Mouse (Mus musculus) monocyte, adult 5-6 weeks (primary cell): ENCODE measurements around the gene Rps15. TPM values are rescaled to one million over a fixed set of nuclear protein-coding genes. Genes with fewer than 3 reads are reported as not detected.
"Not testable (repeated sequence)": the region's sequence is repeated elsewhere in the genome, so short reads cannot be mapped to it uniquely, and the experiment has no call there.

ENCODE experiments used
- ATAC-seq: fragments of 153-309, 156-312 bp; replicated peaks from 2 replicates; pipeline ENCODE4 v1.8.0; 2017; ENCODE audit warnings: mild to moderate bottlenecking; ENCODE audit not compliant: low TSS enrichment, insufficient number of reproducible peaks, severe bottlenecking, poor library complexity, low FRiP score
- total RNA-seq: library from RNA; stranded (forward); fragments of 200-1000, 200-491, 200-594 nt; gene quantifications from 3 replicates; pipeline ENCODE4 v1.2.3, GENCODE M21; 2017

Gene Rps15
- 1,267 to 1,604 TPM (median 1,393 TPM) in 3 replicates for total RNA-seq

DNA sequence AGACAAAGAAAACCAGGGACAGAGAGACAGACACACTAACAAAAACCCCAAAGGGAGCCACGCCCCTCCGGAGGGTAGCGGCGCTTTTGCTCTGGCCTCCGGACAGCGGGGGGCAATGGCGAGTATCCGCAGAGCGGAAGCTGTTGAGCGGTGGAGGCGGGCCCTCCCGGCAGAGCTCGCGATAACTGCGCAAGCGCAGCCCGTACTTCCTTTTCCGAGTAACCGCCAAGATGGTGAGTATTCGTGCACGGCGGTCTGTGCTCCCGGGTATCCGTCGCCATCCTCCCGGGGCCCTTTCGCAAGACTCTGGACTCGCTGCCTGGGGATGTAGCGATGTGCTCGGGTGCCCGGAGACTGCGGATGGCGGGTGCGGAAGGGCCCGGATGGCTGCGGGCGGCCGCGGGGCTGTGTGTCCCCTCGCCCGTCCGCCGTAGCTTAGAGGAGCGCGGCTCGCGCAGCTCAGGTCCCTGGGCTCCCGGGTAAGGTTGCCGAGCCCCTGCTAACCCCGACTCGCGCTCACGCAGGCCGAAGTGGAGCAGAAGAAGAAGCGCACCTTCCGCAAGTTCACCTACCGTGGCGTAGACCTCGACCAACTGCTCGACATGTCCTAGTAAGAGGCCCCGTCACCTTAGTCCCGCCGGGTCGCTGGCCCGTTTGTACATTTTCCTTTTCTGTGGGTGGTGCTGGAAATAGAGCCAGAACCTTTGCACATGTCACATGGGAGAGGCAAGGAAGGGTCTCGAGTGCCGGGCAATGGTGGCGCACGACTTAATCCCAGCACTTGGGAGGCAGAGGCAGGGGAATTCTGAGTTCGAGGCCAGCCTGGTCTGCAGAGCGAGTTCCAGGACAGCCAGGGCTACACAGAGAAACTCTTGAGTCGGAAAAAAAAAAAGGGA, at the start of gene Rps15:
TSS of gene Rps15 (plus strand) at position 203 of the 896 bp plus-strand sequence.
- peak; percentile 91 for ATAC-seq

GRCm38 (mm10) chr10:80242607-80243006, 49.6 kb upstream of the Rps15 start:
- no peak for ATAC-seq

DNA sequence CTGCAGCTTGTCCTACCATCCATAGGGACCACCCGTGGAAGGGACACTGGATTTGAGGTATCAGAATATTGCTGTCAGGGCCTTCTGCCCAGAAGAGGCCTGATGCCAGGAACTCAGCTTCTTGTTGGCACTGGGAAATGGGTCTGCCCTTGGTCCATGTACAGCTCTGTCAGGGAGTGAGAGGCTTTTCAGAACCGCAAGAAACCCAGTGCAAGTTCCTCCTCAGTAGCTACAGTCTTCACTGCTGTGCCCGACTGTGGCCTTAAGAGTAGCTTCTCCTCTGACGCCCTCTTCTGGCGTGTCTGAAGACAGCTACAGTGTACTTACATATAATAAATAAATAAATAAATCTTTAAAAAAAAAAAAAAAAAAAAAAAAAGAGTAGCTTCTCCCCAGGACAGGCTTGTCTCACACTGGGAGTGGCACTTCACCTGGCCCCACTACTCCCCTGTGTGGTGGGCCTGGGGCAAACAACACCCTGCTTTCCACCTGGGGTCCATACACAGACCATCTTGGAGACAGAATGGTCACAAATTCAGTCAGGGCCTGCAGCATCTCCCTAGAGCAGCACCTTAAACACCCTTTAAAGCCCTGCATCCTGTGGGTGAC, 47.4 kb upstream of the Rps15 start:
- 0 out of 2 replicates have a peak, but pooled peaks have one; percentile 23 for ATAC-seq

GRCm38 (mm10) chr10:80245600-80245999, 46.7 kb upstream of the Rps15 start:
- ATAC-seq: peak; percentile 25; the same call in 1 of the 2 replicates

DNA sequence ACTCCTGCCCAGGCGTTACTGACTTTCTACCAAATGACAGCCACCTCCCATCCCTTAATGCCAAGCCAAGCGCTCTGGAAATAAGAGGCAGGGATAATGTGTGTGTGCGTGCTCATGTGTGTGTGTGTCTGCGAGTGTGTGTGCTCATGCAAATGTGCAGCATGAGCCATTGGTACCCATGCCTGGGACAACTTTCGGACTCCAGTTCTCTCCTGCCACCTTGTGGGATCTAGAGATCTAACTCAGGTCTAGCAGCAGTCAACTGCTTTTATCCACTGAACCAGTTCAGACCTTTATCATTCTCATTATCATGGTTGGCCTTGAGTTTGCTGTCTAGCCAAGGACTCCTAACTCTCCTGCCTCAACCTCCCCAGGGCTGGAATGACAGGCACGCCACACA, 44.4 kb upstream of the Rps15 start:
- ATAC-seq: no peak

GRCm38 (mm10) chr10:80248437-80248836, 43.8 kb upstream of the Rps15 start:
- ATAC-seq: not testable (repeated sequence)

DNA sequence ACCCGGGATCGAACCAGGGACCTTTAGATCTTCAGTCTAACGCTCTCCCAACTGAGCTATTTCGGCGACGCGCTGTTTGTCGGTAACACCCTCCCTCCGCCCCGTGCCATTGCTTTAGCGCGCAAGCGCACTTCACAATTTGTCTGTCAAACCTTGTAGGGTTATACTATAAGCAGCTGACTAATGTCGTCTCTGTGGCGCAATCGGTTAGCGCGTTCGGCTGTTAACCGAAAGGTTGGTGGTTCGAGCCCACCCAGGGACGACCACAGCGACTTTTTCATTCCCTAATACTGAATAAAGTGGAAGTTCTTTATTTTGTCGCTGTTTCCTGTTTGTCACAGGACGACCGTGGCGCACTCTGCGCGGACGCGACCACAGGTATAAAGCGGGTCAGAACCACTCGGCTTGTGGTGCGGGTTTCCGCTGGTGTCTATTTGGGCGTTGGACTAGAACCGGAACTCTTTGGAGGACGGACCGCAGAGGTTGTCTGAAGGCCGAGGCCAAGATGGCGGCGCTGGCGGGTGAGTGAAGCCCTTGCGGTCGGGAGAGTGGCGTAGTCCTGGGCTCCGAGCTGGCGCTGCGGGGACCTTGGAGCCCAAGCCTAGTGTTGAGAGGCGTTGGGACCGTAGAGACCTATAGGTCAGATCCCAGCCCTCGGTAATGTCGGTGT, 43.1 kb upstream of the Rps15 start, which contains the start of gene Ndufs7:
TSS of gene Ndufs7 (plus strand) at position 151 of the 670 bp plus-strand sequence.
- peak; percentile 72 for ATAC-seq

- ATAC-seq: no peak
These were observed 42.2 kb upstream of the Rps15 start for GRCm38 (mm10) chr10:80250059-80250458.

DNA sequence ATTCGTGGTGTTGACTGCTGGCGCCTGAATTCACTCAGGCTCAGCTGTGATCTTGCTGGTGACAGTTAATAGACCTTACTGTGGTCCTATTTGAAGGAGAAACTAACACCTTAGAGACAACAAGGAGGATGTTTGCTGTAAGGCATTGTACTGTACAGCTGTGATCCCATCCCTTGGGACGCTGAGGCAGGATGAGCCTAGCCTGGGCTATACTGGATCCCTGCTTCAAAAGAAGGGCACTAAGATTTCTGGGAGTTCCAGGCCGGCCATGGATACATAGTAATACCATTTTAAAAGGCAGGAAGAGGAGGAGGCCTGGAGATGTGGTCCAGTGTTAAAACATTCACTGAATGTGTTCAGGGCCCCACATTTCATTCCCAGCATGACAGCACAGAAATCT, 41.7 kb upstream of the Rps15 start:
- no peak for ATAC-seq

GRCm38 (mm10) chr10:80252011-80252410, 40.2 kb upstream of the Rps15 start:
- no peak for ATAC-seq

DNA sequence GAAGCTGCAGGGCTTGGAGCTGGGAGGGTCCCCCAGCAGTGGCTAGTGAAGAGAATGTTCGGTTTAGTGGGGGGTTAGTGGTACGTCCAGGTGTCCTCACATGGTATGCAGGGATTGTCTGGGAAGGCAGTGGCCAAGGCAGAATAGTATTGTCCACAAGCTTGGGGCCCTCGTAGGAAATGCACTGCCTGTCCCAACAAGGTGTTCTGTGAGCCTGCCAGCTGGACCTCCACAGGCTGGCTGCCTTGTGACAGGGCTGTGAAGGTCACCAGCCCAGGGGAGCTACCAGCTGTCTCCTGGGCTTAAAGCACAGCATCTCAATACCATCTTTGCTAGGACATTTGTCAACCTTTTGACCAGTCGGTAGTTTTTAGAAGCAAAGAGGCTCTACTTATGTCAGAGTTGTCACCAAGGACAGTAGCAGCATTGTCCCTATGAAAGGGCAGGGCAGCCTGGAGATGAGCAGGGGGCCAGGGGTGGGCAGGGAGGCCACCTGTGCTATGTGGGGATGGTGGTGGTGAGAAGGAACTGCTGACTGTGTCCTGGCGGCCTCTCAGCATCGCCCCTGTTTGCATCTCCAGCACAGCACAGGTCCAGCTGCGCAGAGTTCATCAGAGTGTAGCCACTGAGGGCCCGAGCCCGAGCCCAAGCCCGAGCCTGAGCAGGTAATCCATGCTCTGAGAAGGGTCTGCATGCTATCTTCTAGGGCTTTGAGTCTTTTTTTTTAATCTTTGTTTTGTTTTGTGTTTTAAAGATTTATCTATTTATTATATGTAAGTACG, 39.6 kb upstream of the Rps15 start:
- no peak for ATAC-seq

- ATAC-seq: no peak
These were observed 38.7 kb upstream of the Rps15 start for GRCm38 (mm10) chr10:80253551-80253950.

- no peak for ATAC-seq
These were observed 37.6 kb upstream of the Rps15 start for GRCm38 (mm10) chr10:80254331-80255297.

DNA sequence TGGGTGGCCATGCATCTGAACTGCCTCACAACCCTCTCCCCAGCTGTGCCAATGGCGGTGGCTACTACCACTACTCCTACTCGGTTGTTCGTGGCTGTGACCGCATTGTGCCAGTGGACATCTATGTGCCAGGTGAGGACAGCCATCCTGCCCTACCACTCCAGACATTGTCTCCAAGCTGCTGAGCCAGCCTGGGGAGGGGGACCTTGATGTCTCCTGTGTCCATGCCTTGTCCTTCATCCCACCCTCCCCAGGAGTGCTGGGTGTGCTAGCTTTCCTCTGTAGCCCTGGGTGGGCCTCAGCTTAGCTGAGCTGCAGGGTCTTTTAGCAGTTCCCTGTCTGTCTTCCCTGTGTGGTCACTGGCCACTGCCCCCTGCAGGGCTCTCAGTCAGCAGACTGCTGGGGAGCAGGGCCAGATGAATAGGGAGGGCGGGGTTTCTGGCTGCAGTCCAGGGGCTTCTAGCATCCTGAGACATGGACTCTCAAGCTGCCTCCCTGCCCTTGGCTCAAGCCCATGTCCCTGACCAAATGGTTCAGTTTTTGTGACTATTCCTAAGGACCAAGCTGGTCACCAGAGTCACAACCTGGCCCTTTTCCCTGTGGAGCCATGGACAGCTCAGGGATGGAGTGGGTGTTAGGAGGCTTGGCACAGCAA, 36.2 kb upstream of the Rps15 start:
- no peak for ATAC-seq

- ATAC-seq: no peak
These were observed 34.3 kb upstream of the Rps15 start for GRCm38 (mm10) chr10:80257936-80258335.

GRCm38 (mm10) chr10:80258752-80259462, 33.3 kb upstream of the Rps15 start:
- no peak for ATAC-seq

- no peak for ATAC-seq
These were observed 32.8 kb upstream of the Rps15 start for GRCm38 (mm10) chr10:80259463-80259805.
